Comparison of ENCODE assay signal across 16 mouse cellular contexts in genomic region chr11:110502937-110503670, GRCm38 (mm10).
"Had no signal": no experiment of that assay in that cellular context is flagged by ENCODE, and none has a peak within 500 bp of the region (broad histone marks: within the 10 kb centered on the region; RNA-seq: fewer than 3 reads in every experiment).

No protein-coding gene starts in this region.

- H3K27ac ChIP-seq: kidney, embryonic 15.5 days; limb, embryonic 13.5 days; liver, embryonic 13.5 days; midbrain, embryonic 10.5 days; neural tube, embryonic 15.5 days had no signal

- H3K27me3 ChIP-seq: kidney, embryonic 15.5 days; limb, embryonic 13.5 days; liver, embryonic 13.5 days; neural tube, embryonic 15.5 days had no signal

- H3K4me1 ChIP-seq: kidney, embryonic 15.5 days; limb, embryonic 13.5 days; midbrain, embryonic 10.5 days had no signal

- H3K9me3 ChIP-seq: kidney, embryonic 15.5 days; limb, embryonic 13.5 days; liver, embryonic 13.5 days; midbrain, embryonic 10.5 days; neural tube, embryonic 15.5 days had no signal

- H3K4me3 ChIP-seq: kidney, embryonic 15.5 days; limb, embryonic 13.5 days; liver, embryonic 13.5 days; midbrain, embryonic 10.5 days; myocyte; neural tube, embryonic 15.5 days had no signal

- H3K4me2 ChIP-seq: kidney, embryonic 15.5 days; limb, embryonic 13.5 days; liver, embryonic 13.5 days; neural tube, embryonic 15.5 days had no signal

- ATAC-seq: lung, postnatal 0 days had no signal

- DNase-seq: kidney, postnatal 14 days; left cerebral cortex, postnatal 4 days; liver, embryonic 13.5 days; lung, adult 18-20 months; lung, postnatal 4 days; midbrain, embryonic 14.5 days; right cerebral cortex, adult 18-20 months; right cerebral cortex, postnatal 25 days; thymus, adult 18-20 months; thymus, postnatal 14 days had no signal

- H3K9ac ChIP-seq: kidney, embryonic 15.5 days; limb, embryonic 13.5 days; liver, embryonic 13.5 days; neural tube, embryonic 15.5 days had no signal
